Mouse (Mus musculus): Measurements from ENCODE around the gene Cyp2c29. TPM values are rescaled to one million over a fixed set of nuclear protein-coding genes. Genes with fewer than 3 reads are reported as not detected.

Gene Cyp2c29
- polyA plus RNA-seq (2015; fragmentation: Nextera tagmentation; extraction: Ambion mirVana): not detected in 2 replicates

DNA sequence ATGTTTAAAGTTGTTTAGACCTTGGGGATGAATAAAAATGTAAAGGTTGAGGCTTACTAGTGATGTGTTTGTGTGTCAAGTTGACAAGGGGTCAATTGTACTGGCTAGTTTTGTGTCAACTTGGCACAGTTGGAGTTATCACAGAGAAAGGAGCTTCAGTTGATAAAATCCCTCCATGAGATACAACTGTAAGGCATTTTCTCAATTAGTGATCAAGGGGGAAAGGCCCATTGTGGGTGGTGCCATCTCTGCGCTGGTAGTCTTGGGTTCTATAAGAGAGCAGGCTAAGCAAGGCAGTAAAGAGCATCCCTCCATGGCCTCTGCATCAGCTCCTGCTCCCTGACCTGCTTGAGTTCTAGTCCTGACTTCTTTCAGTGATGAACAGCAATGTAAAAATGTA, at the start of gene Cyp2c29:
Gene Cyp2c29 (plus strand): TSS at position 301 of the 400 bp plus-strand sequence.

Other genes starting within 250 kb of the Cyp2c29 start
- not detected in 2 replicates for gene Cyp2c65, start 208.4 kb upstream of the Cyp2c29 start, polyA plus RNA-seq (2015; fragmentation: Nextera tagmentation; extraction: Ambion mirVana)
- gene Cyp2c66, start 155.5 kb upstream of the Cyp2c29 start, polyA plus RNA-seq (2015; fragmentation: Nextera tagmentation; extraction: Ambion mirVana): not detected in 2 replicates
- not detected in 2 replicates for gene Cyp2c38, start 193.7 kb downstream of the Cyp2c29 start, polyA plus RNA-seq (2015; fragmentation: Nextera tagmentation; extraction: Ambion mirVana)
- gene Cyp2c39, start 241.5 kb downstream of the Cyp2c29 start, polyA plus RNA-seq (2015; fragmentation: Nextera tagmentation; extraction: Ambion mirVana): not detected in 2 replicates